Mouse (Mus musculus) liver, adult 2 months (tissue): ENCODE results near the gene Prr27.

Source experiments
- CTCF ChIP-seq: fragments of 200-500 bp; IDR thresholded peaks from 2 replicates; pipeline ENCODE4 v1.5.1; 2011; ENCODE audit warnings: low read depth, low read length, control low read depth
- POLR2A ChIP-seq: fragments of 200-500 bp; IDR thresholded peaks from 2 replicates; pipeline ENCODE4 v1.6.1; 2011; ENCODE audit warnings: low read length, control low read depth; ENCODE audit not compliant: insufficient read depth; ENCODE audit errors: extremely low read depth

GRCm38 (mm10) chr5:87884729-87885128, 59.2 kb downstream of the Prr27 start, which contains the start of gene Odam:
- TF ChIP-seq POLR2A: no peak
- no peak for TF ChIP-seq CTCF
